Mouse (Mus musculus) mouse embryonic stem cell (cell line): ENCODE results near the gene Dexi.

Source experiments
- in situ Hi-C, 2 experiments: fragments of 300-500 bp; cut with MboI; formaldehyde crosslinking; loops; 1 replicate in 1 of 2; 3 replicates in 1 of 2; pipeline ENCODE4 v1.14.3; 2019 to 2020; ENCODE audit warnings: low sequenced_read_pairs in 2 of 2, low pct_unique_long_range_greater_than_20kb in 1 of 2, mixed read lengths in 1 of 2; ENCODE audit not compliant: unreplicated experiment in 1 of 2

The Dexi gene

GRCm38 (mm10) chr16:10542698-10543365 lies at the start of gene Dexi:
Gene Dexi (minus strand): TSS chr16:10543054.
- in situ Hi-C loops: no loop called here

- in situ Hi-C loops: loop anchor here in 1 of 2 experiments (10.0 kb wide), 1 partner anchor 268 kb away; no protein-coding TSS in a partner anchor
Observed at GRCm38 (mm10) chr16:10586546-10586945, 43.7 kb upstream of the Dexi start.

DNA sequence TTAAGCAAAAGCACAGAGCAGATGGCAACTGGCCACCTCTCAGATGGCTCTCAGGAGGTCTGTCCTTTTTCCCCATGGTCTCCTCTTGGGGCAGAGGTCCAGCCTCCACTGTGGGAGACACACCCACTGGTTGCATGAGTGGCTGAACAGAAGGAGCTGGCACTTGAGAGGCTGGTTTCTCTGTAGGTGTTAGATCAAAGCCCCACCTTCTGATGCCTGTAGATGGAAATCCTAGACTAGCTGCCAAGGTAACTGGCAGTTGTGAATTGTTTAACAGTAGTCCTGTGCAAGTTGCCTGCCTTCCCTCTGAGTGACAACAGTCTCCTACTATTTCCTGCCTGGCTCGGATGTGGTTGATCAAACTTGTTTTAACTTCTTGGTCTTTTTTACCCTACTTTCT lies 42.3 kb upstream of the Dexi start:
- in situ Hi-C loops: loop anchor here in 1 of 2 experiments (10.0 kb wide), 1 partner anchor 270 kb away; no protein-coding TSS in a partner anchor

- in situ Hi-C loops: loop anchor here in 1 of 2 experiments (10.0 kb wide), 1 partner anchor 273 kb away; no protein-coding TSS in a partner anchor
Observed at GRCm38 (mm10) chr16:10581234-10581898, 38.5 kb upstream of the Dexi start.

DNA sequence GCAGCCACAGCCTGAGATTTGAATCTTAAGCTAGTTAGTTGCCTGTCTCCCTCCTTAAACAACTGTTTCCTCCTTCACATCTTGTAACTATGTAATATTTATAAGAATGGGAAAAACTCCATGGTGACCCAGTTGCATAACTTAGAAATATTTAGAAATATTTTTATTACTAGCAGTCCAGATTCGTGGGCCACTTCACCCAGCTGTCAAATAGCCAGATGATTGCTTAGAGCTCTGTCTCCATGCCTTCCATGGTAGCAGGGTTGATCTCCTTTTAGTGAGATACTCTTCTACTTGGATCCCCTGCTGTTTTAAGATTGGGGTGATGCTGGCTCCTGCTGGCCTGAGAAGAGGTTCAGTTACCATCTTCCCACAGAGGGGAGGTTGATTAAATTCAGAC lies 35.5 kb upstream of the Dexi start:
- in situ Hi-C loops: loop anchor here in 1 of 2 experiments (10.0 kb wide), 2 partner anchors 196 to 266 kb away; no protein-coding TSS in a partner anchor

- in situ Hi-C loops: loop anchor here in 1 of 2 experiments (10.0 kb wide), 2 partner anchors 197 to 267 kb away; no protein-coding TSS in a partner anchor
Observed at GRCm38 (mm10) chr16:10577548-10577947, 34.7 kb upstream of the Dexi start.

GRCm38 (mm10) chr16:10575915-10576314 lies 33.1 kb upstream of the Dexi start:
- in situ Hi-C loops: loop anchor here in 1 of 2 experiments (10.0 kb wide), 2 partner anchors 199 to 269 kb away; no protein-coding TSS in a partner anchor

- in situ Hi-C loops: loop anchor here in 1 of 2 experiments (10.0 kb wide), 2 partner anchors 200 to 270 kb away; no protein-coding TSS in a partner anchor
Observed at GRCm38 (mm10) chr16:10574936-10575335, 32.1 kb upstream of the Dexi start.

- in situ Hi-C loops: loop anchor here in 1 of 2 experiments (10.0 kb wide), 2 partner anchors 203 to 273 kb away; no protein-coding TSS in a partner anchor
Observed at GRCm38 (mm10) chr16:10571820-10572219, 29.0 kb upstream of the Dexi start.

- in situ Hi-C loops: loop anchor here in 1 of 2 experiments (10.0 kb wide), 2 partner anchors 204 to 274 kb away; no protein-coding TSS in a partner anchor
Observed at GRCm38 (mm10) chr16:10570708-10571107, 27.9 kb upstream of the Dexi start.

GRCm38 (mm10) chr16:10569809-10570395 lies 27.0 kb upstream of the Dexi start:
- in situ Hi-C loops: loop anchor here in 1 of 2 experiments (10.0 kb wide), 2 partner anchors 205 to 275 kb away; no protein-coding TSS in a partner anchor

- in situ Hi-C loops: no loop called here
Observed at GRCm38 (mm10) chr16:10567153-10567552, 24.3 kb upstream of the Dexi start.

- in situ Hi-C loops: no loop called here
Observed at GRCm38 (mm10) chr16:10565278-10565885, 22.5 kb upstream of the Dexi start.

DNA sequence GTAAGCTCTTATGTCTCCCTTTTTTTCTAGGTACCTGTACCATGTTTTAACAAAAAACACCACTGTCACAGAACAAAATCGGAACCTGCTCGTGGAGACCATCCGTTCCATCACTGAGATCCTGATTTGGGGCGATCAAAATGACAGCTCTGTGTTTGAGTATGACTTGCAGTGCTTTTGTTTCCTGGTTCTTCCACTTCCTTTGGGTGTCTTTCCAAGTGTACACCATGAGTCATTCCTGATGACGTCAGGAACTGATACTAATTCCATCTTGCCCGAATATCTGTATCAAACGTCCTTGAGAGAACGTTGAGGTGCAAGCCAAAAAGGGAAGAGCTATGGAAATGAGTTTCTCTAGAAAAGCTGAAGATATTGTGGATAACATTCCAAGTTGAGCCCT lies 17.1 kb upstream of the Dexi start:
- in situ Hi-C loops: no loop called here

DNA sequence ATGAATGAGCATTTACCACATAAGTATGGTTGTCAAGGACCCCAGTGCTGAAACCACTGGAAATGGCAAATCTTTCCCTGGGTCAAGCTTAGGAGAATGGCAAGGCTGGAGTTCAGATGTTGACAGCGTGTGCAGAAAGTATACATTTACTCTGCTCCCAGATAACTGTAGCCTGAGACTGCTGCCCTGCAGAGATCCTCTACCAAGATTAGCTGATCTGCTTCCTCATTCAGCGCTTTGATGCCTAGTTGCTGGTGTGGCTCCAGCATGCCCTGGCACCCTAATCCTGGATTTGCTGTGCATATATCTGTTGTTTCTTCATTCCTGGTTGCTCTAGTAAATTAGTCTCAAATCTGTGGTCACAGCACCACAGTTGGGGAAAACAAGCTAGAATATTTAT lies 11.0 kb upstream of the Dexi start:
- in situ Hi-C loops: no loop called here

- in situ Hi-C loops: no loop called here
Observed at GRCm38 (mm10) chr16:10551592-10551991, 8.7 kb upstream of the Dexi start.

GRCm38 (mm10) chr16:10549600-10549999 lies 6.7 kb upstream of the Dexi start:
- in situ Hi-C loops: no loop called here

DNA sequence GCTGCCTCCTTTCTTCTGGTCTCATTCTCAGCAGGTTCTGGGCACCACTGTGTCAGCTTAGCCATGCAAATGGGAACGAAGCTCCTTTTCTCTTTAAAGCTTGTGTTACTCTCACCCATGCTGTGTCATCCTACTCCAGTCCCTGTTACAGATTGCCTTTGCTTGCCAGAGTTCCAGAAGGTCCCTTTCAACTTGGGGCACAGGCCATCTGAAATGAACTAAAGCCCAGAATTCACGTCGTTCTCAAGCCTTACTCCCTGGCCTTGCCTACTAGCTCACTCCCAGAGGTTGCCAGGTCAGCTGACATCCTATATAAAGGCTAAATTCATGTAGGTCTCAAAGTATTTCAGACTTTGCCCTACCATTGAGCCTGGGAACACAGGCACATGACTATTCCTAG lies 6.1 kb upstream of the Dexi start:
- in situ Hi-C loops: no loop called here
